Mouse (Mus musculus) MEL (cell line): Measurements from ENCODE around the gene 1700109H08Rik. TPM values are rescaled to one million over a fixed set of nuclear protein-coding genes. Genes with fewer than 3 reads are reported as not detected.

ENCODE experiments used
- DNase-seq: peaks from one replicate; pipeline ENCODE4 v3.0.0; 2011; ENCODE audit warnings: low read depth, low spot score
- H3K27ac ChIP-seq: 2 replicates; pipeline ENCODE4 v1.5.1; 2012; ENCODE audit warnings: low read depth, mild to moderate bottlenecking, control low read depth, low read length, moderate library complexity; ENCODE audit not compliant: control insufficient read depth
- H3K27me3 ChIP-seq, 2 experiments: fragments of 150-350 bp in 1 of 2; sonication (generic) in 1 of 2; 2 replicates each; pipeline ENCODE4 v1.6.1; 2012; ENCODE audit warnings: low read length in 2 of 2, mild to moderate bottlenecking in 2 of 2, improper control_type of control experiment in 1 of 2, moderate library complexity in 1 of 2; ENCODE audit not compliant: insufficient read depth in 2 of 2, control insufficient read depth in 1 of 2
- H3K36me3 ChIP-seq, 2 experiments: 2 replicates each; pipeline ENCODE4 v1.6.1; 2012 to 2014; ENCODE audit warnings: low read length in 2 of 2, improper control_type of control experiment in 1 of 2, inconsistent platforms in 1 of 2, mild to moderate bottlenecking in 1 of 2; ENCODE audit not compliant: insufficient read depth in 2 of 2, control insufficient read depth in 1 of 2
- H3K4me1 ChIP-seq, 2 experiments: fragments of 150-350 bp in 1 of 2; sonication (generic) in 1 of 2; 2 replicates each; pipeline ENCODE4 v1.6.1; 2012; ENCODE audit warnings: low read length in 2 of 2, improper control_type of control experiment in 1 of 2, mild to moderate bottlenecking in 1 of 2; ENCODE audit not compliant: insufficient read depth in 2 of 2, control insufficient read depth in 1 of 2
- H3K4me3 ChIP-seq, 2 experiments: fragments of 150-350 bp in 1 of 2; sonication (generic) in 1 of 2; 2 replicates each; pipeline ENCODE4 v1.5.1; 2012; ENCODE audit warnings: low read depth in 2 of 2, low read length in 2 of 2, mild to moderate bottlenecking in 2 of 2, moderate library complexity in 2 of 2, control low read depth in 1 of 2, improper control_type of control experiment in 1 of 2; ENCODE audit not compliant: control insufficient read depth in 1 of 2, insufficient read depth in 1 of 2
- H3K79me2 ChIP-seq: 2 replicates; pipeline ENCODE4 v1.6.1; 2012; ENCODE audit warnings: mild to moderate bottlenecking, low read length, moderate library complexity; ENCODE audit not compliant: control insufficient read depth, poor library complexity, insufficient read depth
- H3K9ac ChIP-seq: 2 replicates; pipeline ENCODE4 v1.6.1; 2012; ENCODE audit warnings: low read depth, mild to moderate bottlenecking, control low read depth, low read length, moderate library complexity; ENCODE audit not compliant: control insufficient read depth, poor library complexity, severe bottlenecking
- H3K9me3 ChIP-seq: fragments of 150-350 bp; sonication (generic); replicated peaks from 2 replicates; pipeline ENCODE4 v1.6.1; 2012; ENCODE audit warnings: mild to moderate bottlenecking, low read length, improper control_type of control experiment, moderate library complexity; ENCODE audit not compliant: insufficient read depth
- CHD2 ChIP-seq: IDR thresholded peaks from 2 replicates; pipeline ENCODE4 v1.6.1; 2011; ENCODE audit warnings: low read length, improper control_type of control experiment
- E2F4 ChIP-seq: IDR thresholded peaks from 2 replicates; pipeline ENCODE4 v1.6.1; 2011; ENCODE audit warnings: low read depth, low read length, improper control_type of control experiment, borderline replicate concordance
- EP300 ChIP-seq, 2 experiments: IDR thresholded peaks; 2 replicates each; pipeline ENCODE4 v1.6.1; 2011; ENCODE audit warnings: improper control_type of control experiment in 2 of 2, low read length in 2 of 2, low read depth in 1 of 2, mild to moderate bottlenecking in 1 of 2
- ETS1 ChIP-seq: IDR thresholded peaks from 2 replicates; pipeline ENCODE4 v1.6.1; 2012; ENCODE audit warnings: low read depth, mild to moderate bottlenecking, inconsistent platforms, low read length, improper control_type of control experiment, moderate library complexity
- JUND ChIP-seq: IDR thresholded peaks from 2 replicates; pipeline ENCODE4 v1.6.1; 2011; ENCODE audit warnings: low read depth, mild to moderate bottlenecking, improper control_type of control experiment, low read length
- KAT2A ChIP-seq: conservative IDR thresholded peaks from 2 replicates; pipeline ENCODE4 v1.6.1; 2012; ENCODE audit warnings: low read depth, low read length, improper control_type of control experiment, inconsistent platforms
- MAFK ChIP-seq: IDR thresholded peaks from 2 replicates; pipeline ENCODE4 v1.6.1; 2011; ENCODE audit warnings: low read depth, mild to moderate bottlenecking, low read length, improper control_type of control experiment, borderline replicate concordance
- MAZ ChIP-seq: IDR thresholded peaks from 2 replicates; pipeline ENCODE4 v1.6.1; 2012; ENCODE audit warnings: low read depth, mild to moderate bottlenecking, inconsistent platforms, low read length, improper control_type of control experiment
- MEF2A ChIP-seq: IDR thresholded peaks from 2 replicates; pipeline ENCODE4 v1.6.1; 2014; ENCODE audit warnings: low read depth, mild to moderate bottlenecking, inconsistent platforms, low read length, improper control_type of control experiment; ENCODE audit not compliant: poor library complexity, insufficient replicate concordance, severe bottlenecking; ENCODE audit errors: extremely low read depth
- MXI1 ChIP-seq: IDR thresholded peaks from 2 replicates; pipeline ENCODE4 v1.6.1; 2011; ENCODE audit warnings: mild to moderate bottlenecking, low read depth, low read length, improper control_type of control experiment
- MYB ChIP-seq: IDR thresholded peaks from 2 replicates; pipeline ENCODE4 v1.6.1; 2011; ENCODE audit warnings: mild to moderate bottlenecking, low read depth, low read length, improper control_type of control experiment
- MYC ChIP-seq: IDR thresholded peaks from 2 replicates; pipeline ENCODE4 v1.6.1; 2011; ENCODE audit warnings: low read depth, mild to moderate bottlenecking, low read length, improper control_type of control experiment, moderate library complexity
- NRF1 ChIP-seq: IDR thresholded peaks from 2 replicates; pipeline ENCODE4 v1.6.1; 2014; ENCODE audit warnings: low read depth, mild to moderate bottlenecking, inconsistent platforms, low read length, improper control_type of control experiment, moderate library complexity; ENCODE audit not compliant: poor library complexity, insufficient read depth, severe bottlenecking
- POLR2A ChIP-seq, 2 experiments: IDR thresholded peaks; 2 replicates each; pipeline ENCODE4 v1.6.1; 2011 to 2012; ENCODE audit warnings: low read length in 2 of 2, mild to moderate bottlenecking in 2 of 2, control low read depth in 1 of 2, improper control_type of control experiment in 1 of 2, low read depth in 1 of 2, moderate library complexity in 1 of 2; ENCODE audit not compliant: control insufficient read depth in 1 of 2, insufficient read depth in 1 of 2, poor library complexity in 1 of 2
- POLR2AphosphoS2 ChIP-seq: IDR thresholded peaks from 2 replicates; pipeline ENCODE4 v1.6.1; 2011; ENCODE audit warnings: low read length, improper control_type of control experiment
- POLR2AphosphoS5 ChIP-seq: IDR thresholded peaks from 2 replicates; pipeline ENCODE4 v1.6.1; 2012; ENCODE audit warnings: low read depth, borderline replicate concordance, mild to moderate bottlenecking, inconsistent platforms, low read length, moderate library complexity, mixed read lengths
- RAD21 ChIP-seq: IDR thresholded peaks from 2 replicates; pipeline ENCODE4 v1.6.1; 2011; ENCODE audit warnings: mild to moderate bottlenecking, low read depth, low read length, improper control_type of control experiment
- RCOR1 ChIP-seq: IDR thresholded peaks from 2 replicates; pipeline ENCODE4 v1.6.1; 2012; ENCODE audit warnings: low read depth, mild to moderate bottlenecking, inconsistent platforms, low read length, improper control_type of control experiment
- SIN3A ChIP-seq: IDR thresholded peaks from 2 replicates; pipeline ENCODE4 v1.6.1; 2012; ENCODE audit warnings: low read length, improper control_type of control experiment, inconsistent platforms
- SMC3 ChIP-seq: IDR thresholded peaks from 2 replicates; pipeline ENCODE4 v1.6.1; 2011; ENCODE audit warnings: low read depth, low read length, improper control_type of control experiment
- TBP ChIP-seq: IDR thresholded peaks from 2 replicates; pipeline ENCODE4 v1.8.0; 2011; ENCODE audit warnings: low read depth, low read length, improper control_type of control experiment
- TCF12 ChIP-seq: IDR thresholded peaks from 2 replicates; pipeline ENCODE4 v1.6.1; 2014; ENCODE audit warnings: low read depth, mild to moderate bottlenecking, inconsistent platforms, low read length, improper control_type of control experiment, moderate library complexity
- UBTF ChIP-seq: IDR thresholded peaks from 2 replicates; pipeline ENCODE4 v1.6.1; 2012; ENCODE audit warnings: low read depth, mild to moderate bottlenecking, inconsistent platforms, low read length, improper control_type of control experiment, moderate library complexity, borderline replicate concordance; ENCODE audit not compliant: insufficient read depth
- USF1 ChIP-seq: IDR thresholded peaks from 2 replicates; pipeline ENCODE4 v1.6.1; 2014; ENCODE audit warnings: low read depth, mild to moderate bottlenecking, inconsistent platforms, low read length, improper control_type of control experiment, moderate library complexity
- USF2 ChIP-seq, 2 experiments: IDR thresholded peaks; 2 replicates each; pipeline ENCODE4 v1.6.1; 2011 to 2012; ENCODE audit warnings: improper control_type of control experiment in 2 of 2, low read length in 2 of 2, borderline replicate concordance in 1 of 2, inconsistent platforms in 1 of 2, low read depth in 1 of 2, mild to moderate bottlenecking in 1 of 2; ENCODE audit not compliant: insufficient read depth in 1 of 2
- ZC3H11A ChIP-seq: IDR thresholded peaks from 2 replicates; pipeline ENCODE4 v1.6.1; 2012; ENCODE audit warnings: low read depth, mild to moderate bottlenecking, inconsistent platforms, low read length, improper control_type of control experiment
- ZKSCAN1 ChIP-seq: IDR thresholded peaks from 2 replicates; pipeline ENCODE4 v1.6.1; 2012; ENCODE audit warnings: low read depth, mild to moderate bottlenecking, inconsistent platforms, low read length, improper control_type of control experiment, moderate library complexity
- ZMIZ1 ChIP-seq: IDR thresholded peaks from 2 replicates; pipeline ENCODE4 v1.6.1; 2012; ENCODE audit warnings: low read depth, mild to moderate bottlenecking, inconsistent platforms, low read length, improper control_type of control experiment, moderate library complexity
- polyA plus RNA-seq, 2 experiments: library from polyadenylated mRNA; stranded (reverse) in 1 of 2; unstranded in 1 of 2; fragments of >175 nt in 1 of 2; fragments of >200 nt in 1 of 2; gene quantifications; 2 replicates each; pipeline versions ENCODE4 v1.2.1 to v1.2.4; 2012; ENCODE audit warnings: low replicate concordance in 2 of 2, low read depth in 1 of 2; ENCODE audit not compliant: insufficient read length in 2 of 2, insufficient read depth in 1 of 2, missing spikeins in 1 of 2
- total RNA-seq: library from RNA; depleted of rRNA; stranded (reverse); fragments of 300-350 nt; gene quantifications from 2 replicates; pipeline ENCODE4 v1.2.3, GENCODE M21; 2012

The 1700109H08Rik gene
- total and polyA plus RNA-seq, 3 experiments: 1.6 to 4.2 TPM; not detected in 1

DNA sequence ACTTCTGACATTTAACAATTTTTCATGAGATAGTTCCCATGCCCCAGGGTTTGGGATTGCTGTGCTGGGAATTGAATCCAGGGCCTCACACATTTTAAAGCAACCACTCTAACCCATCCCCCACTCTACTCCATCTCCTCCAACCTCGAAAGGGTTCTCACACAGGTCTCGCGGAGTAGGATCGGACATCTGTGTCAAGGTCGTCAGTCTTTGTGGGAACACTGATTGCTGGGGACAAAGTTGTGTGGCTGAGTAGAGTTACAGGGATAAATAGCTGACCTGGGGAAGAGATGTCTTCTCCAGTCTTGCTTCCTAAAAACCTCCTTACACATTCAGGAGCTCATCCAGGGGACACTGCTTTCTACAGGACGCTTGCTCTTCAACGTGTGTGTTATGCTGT lies 7.7 kb downstream of the 1700109H08Rik start:
- Histone ChIP-seq H3K9me3 (no peaks in the 10 kb centered on the region), H3K79me2 (no peaks in the 10 kb centered on the region; the same call in 1 of the 2 replicates), H3K27ac (no peak overlapping the region), H3K36me3 (peaks cover 0 to 21% of the 10 kb centered on the region in 2 experiments; a peak in 2 of 4 replicates), H3K4me3 (no peak overlapping the region), H3K9ac (no peak overlapping the region), H3K27me3 (no peaks in the 10 kb centered on the region), H3K4me1 (no peaks in the 10 kb centered on the region)
- TF ChIP-seq UBTF (no peak), TBP (no peak)
- DNase-seq: no peak

DNA sequence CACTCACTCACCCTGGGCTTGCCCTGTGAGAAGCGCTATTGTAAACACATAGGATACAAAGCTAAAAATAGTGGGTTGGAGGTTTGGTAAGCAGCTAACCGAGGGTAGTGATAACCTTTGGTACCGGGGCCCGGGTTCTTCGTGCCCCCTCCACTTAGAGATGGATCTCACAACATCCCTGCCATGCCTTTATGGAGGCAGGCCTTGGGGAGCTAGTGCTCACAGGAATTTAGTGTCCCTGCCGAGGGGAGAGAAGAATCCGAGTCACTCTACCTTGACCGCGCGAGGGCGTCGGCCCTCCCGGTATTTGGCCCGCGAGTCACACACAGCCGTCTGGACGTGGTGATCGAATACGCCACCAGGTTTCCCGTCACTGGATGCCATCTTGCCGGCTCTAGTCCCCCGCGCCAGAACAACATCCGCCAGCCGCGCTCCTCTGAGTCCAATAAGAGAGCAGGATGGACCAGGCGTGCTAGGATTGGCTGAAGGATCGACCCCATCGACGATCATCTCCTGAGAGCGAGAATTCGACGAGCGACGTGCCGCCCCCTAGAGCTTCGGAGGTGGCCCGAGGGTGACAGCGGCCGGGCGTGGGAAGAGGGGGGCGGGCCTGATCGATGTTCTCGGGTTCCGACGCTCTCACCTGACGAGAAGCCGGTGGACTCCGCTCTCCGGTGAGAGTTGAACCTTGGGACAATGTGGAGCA lies 24.5 kb downstream of the 1700109H08Rik start, which contains the start of gene Pex1:
Gene Pex1 (plus strand): TSS at position 374 of the 706 bp plus-strand sequence.
- H3K79me2 ChIP-seq: peaks cover 14% of the 10 kb centered on the region
- peak within 1 kb of the TSS; percentile 91 for H3K4me3 ChIP-seq
- peaks cover 3 to 7% of the 10 kb centered on the region in 2 experiments; a peak in 2 of 4 replicates for H3K36me3 ChIP-seq
- no peaks in the 10 kb centered on the region for H3K27me3 ChIP-seq
- peak; percentile 97 for DNase-seq
- peak within 1 kb of the TSS; percentile 32; the same call in 1 of the 2 replicates for H3K27ac ChIP-seq
- peaks cover 2 to 4% of the 10 kb centered on the region in 2 experiments; a peak in 2 of 4 replicates for H3K4me1 ChIP-seq
- H3K9me3 ChIP-seq: no peaks in the 10 kb centered on the region
- H3K9ac ChIP-seq: peak within 1 kb of the TSS; percentile 83
- TF ChIP-seq POLR2AphosphoS2: peak; percentile 50; the same call in 1 of the 2 replicates
- no peak for TF ChIP-seq MYB
- no peak for TF ChIP-seq ZKSCAN1
- no peak for TF ChIP-seq MAFK
- no peak; the same call in 1 of the 2 replicates for TF ChIP-seq KAT2A
- TF ChIP-seq CHD2: peak; percentile 43; the same call in 1 of the 2 replicates
- TF ChIP-seq RCOR1: no peak
- peak; percentile 86; the same call in 1 of the 2 replicates for TF ChIP-seq MAZ
- no peak for TF ChIP-seq ZC3H11A
- TF ChIP-seq RAD21: no peak
- TF ChIP-seq JUND: no peak; the same call in 1 of the 2 replicates
- TF ChIP-seq EP300 (IDR thresholded peaks at IDR 0.05; ENCODE audit: low read depth in 1 of 2, low read length in 2 of 2): peak in 1 of 2 experiments; percentile 34; a peak in 1 of 4 replicates
- 0 out of 2 replicates have a peak, but pooled peaks have one; percentile 15 for TF ChIP-seq SMC3
- TF ChIP-seq NRF1: no peak; the same call in 1 of the 2 replicates
- no peak for TF ChIP-seq TCF12
- no peak for TF ChIP-seq UBTF
- peak; percentile 43; the same call in 1 of the 2 replicates for TF ChIP-seq ETS1
- TF ChIP-seq E2F4: 0 out of 2 replicates have a peak, but pooled peaks have one; percentile 1
- no peak; the same call in 1 of the 2 replicates for TF ChIP-seq TBP
- peak; percentile 94; the same call in 1 of the 2 replicates for TF ChIP-seq MXI1
- TF ChIP-seq MEF2A: 0 out of 2 replicates have a peak, but pooled peaks have one; percentile 11
- TF ChIP-seq POLR2A (IDR thresholded peaks at IDR 0.05; ENCODE audit: control insufficient read depth in 1 of 2, insufficient read depth in 1 of 2, low read depth in 1 of 2, low read length in 2 of 2, poor library complexity in 1 of 2): peak in 1 of 2 experiments; percentile 81; a peak in 2 of 4 replicates
- no peak for TF ChIP-seq USF2 (IDR thresholded peaks at IDR 0.05; ENCODE audit: borderline replicate concordance in 1 of 2, insufficient read depth in 1 of 2, low read depth in 1 of 2, low read length in 2 of 2)
- no peak for TF ChIP-seq ZMIZ1
- TF ChIP-seq MYC: 0 out of 2 replicates have a peak, but pooled peaks have one; percentile 45
- TF ChIP-seq USF1: no peak
- no peak for TF ChIP-seq POLR2AphosphoS5
- peak; percentile 97 for TF ChIP-seq SIN3A
